Mouse (Mus musculus): Measurements from ENCODE around the gene Syngap1. TPM values are rescaled to one million over a fixed set of nuclear protein-coding genes. Genes with fewer than 3 reads are reported as not detected.

Syngap1 gene
- total and polyA plus RNA-seq, 3 experiments, result 2.7 to 24.6 TPM; not detected in 1

DNA sequence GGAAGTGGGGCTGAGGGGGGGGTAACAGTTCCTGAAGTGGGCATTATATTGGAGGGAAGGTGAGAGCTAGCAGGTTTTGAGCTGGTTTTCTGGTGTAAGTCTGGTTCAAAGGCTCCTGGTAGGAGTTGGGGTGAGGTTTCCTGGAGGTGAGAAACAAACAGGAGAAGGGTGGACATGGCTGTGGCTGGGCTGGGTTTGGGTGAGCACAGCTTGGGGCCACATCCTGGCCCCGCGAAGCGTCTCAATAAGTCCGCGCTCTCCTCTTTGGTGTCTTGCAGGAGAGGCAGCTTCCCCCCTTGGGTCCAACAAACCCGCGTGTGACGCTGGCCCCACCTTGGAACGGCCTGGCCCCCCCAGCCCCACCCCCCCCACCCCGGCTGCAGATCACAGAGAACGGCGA, 29.2 kb downstream of the Syngap1 start:
- no peak for DNase-seq (ENCODE audit: low read depth, low spot score)
- H3K27me3 ChIP-seq (ENCODE audit: control insufficient read depth in 1 of 2, insufficient read depth in 2 of 2, low read length in 2 of 2), result no peaks in the 10 kb centered on the region
- H3K27ac ChIP-seq (ENCODE audit: control insufficient read depth, low read depth, low read length), result no peak overlapping the region
- H3K79me2 ChIP-seq (ENCODE audit: control insufficient read depth, insufficient read depth, low read length, poor library complexity), result peaks cover 26% of the 10 kb centered on the region
- TF ChIP-seq GATA1 (IDR thresholded peaks at IDR 0.05; ENCODE audit: low read depth, low read length), result no peak
- no peak for TF ChIP-seq MAX (IDR thresholded peaks at IDR 0.05; ENCODE audit: low read length)
- no peak for TF ChIP-seq POLR2A (IDR thresholded peaks at IDR 0.05; ENCODE audit: control insufficient read depth in 1 of 2, insufficient read depth in 1 of 2, low read depth in 1 of 2, low read length in 2 of 2, poor library complexity in 1 of 2)
- no peak for TF ChIP-seq RCOR1 (IDR thresholded peaks at IDR 0.05; ENCODE audit: low read depth, low read length)
- TF ChIP-seq UBTF (IDR thresholded peaks at IDR 0.05; ENCODE audit: borderline replicate concordance, insufficient read depth, low read depth, low read length), result no peak
- TF ChIP-seq MYC (IDR thresholded peaks at IDR 0.05; ENCODE audit: low read depth, low read length), result no peak
- H3K9me3 ChIP-seq (replicated peaks; ENCODE audit: insufficient read depth, low read length), result no peaks in the 10 kb centered on the region
- no peak overlapping the region for H3K4me3 ChIP-seq (ENCODE audit: control insufficient read depth in 1 of 2, insufficient read depth in 1 of 2, low read depth in 2 of 2, low read length in 2 of 2)
- H3K4me1 ChIP-seq (ENCODE audit: control insufficient read depth in 1 of 2, insufficient read depth in 2 of 2, low read length in 2 of 2), result peaks cover 0 to 16% of the 10 kb centered on the region in 2 experiments; a peak in 3 of 4 replicates
- no peak overlapping the region for H3K9ac ChIP-seq (ENCODE audit: control insufficient read depth, low read depth, low read length, poor library complexity, severe bottlenecking)
- peaks cover 0 to 19% of the 10 kb centered on the region in 2 experiments; a peak in 2 of 4 replicates for H3K36me3 ChIP-seq (ENCODE audit: control insufficient read depth in 1 of 2, insufficient read depth in 2 of 2, low read length in 2 of 2)

DNA sequence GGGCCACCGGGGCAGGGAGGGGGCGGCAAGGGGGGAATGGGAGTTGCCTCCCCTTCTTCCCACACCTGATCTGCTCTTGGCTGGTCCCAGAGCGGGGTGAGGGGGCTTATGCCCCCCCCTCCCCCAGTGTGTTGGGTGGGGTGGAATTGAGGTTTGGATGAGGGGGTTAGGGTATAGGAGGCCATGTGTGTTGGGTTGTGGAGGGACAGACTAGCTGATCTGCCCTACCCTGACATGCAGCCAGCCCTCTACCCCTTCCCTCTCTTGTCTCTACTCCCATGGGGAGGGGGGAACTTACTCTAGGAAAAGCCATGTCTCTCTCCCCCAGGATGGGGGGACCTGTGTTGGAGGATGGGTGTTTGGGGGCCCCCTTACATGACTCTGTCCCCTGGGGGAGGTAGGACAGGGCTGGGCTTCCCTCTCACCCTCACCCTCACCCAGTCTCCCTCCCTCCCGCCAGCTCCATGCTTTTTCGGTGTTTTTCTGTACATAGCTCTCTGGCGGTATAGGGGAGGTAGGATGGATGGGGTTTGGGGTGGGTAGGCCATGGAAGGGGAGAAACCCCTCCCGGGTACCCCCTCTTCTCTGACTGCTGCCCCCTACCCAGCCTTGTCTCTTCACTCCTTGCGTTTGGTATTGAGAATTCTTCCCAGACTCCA, 30.3 kb downstream of the Syngap1 start:
- Histone ChIP-seq H3K4me3 (ENCODE audit: control insufficient read depth in 1 of 2, insufficient read depth in 1 of 2, low read depth in 2 of 2, low read length in 2 of 2) (no peak overlapping the region), H3K36me3 (ENCODE audit: control insufficient read depth in 1 of 2, insufficient read depth in 2 of 2, low read length in 2 of 2) (peaks cover 1 to 26% of the 10 kb centered on the region in 2 experiments; a peak in 2 of 4 replicates)

DNA sequence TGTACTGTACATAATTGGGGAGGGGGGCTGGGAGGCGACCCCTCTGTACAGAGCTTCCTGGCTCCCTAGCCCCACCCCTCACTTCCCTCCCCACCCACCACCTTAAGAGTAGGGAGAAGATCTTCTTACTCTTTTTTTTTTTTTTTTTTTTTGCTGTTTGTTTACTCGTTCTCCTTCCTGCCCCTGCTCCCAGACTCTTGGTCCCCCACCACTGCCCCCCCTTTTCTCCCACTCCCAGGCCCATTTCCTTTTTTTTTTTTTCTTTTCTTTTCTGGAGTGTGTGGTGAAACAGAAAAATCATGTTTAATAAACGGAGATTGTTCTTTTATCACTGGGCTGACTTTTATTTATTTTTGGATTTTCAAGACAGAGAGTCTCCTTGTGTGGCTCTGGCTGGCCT, 31.1 kb downstream of the Syngap1 start:
- Histone ChIP-seq H3K4me1 (ENCODE audit: control insufficient read depth in 1 of 2, insufficient read depth in 2 of 2, low read length in 2 of 2) (peaks cover 0 to 22% of the 10 kb centered on the region in 2 experiments; a peak in 3 of 4 replicates), H3K4me3 (ENCODE audit: control insufficient read depth in 1 of 2, insufficient read depth in 1 of 2, low read depth in 2 of 2, low read length in 2 of 2) (peak overlapping the region; percentile 73 to 87), H3K9ac (ENCODE audit: control insufficient read depth, low read depth, low read length, poor library complexity, severe bottlenecking) (peak overlapping the region; percentile 86), H3K79me2 (ENCODE audit: control insufficient read depth, insufficient read depth, low read length, poor library complexity) (peaks cover 37% of the 10 kb centered on the region), H3K27ac (ENCODE audit: control insufficient read depth, low read depth, low read length) (peak overlapping the region; percentile 62), H3K9me3 (replicated peaks; ENCODE audit: insufficient read depth, low read length) (no peaks in the 10 kb centered on the region), H3K27me3 (ENCODE audit: control insufficient read depth in 1 of 2, insufficient read depth in 2 of 2, low read length in 2 of 2) (no peaks in the 10 kb centered on the region), H3K36me3 (ENCODE audit: control insufficient read depth in 1 of 2, insufficient read depth in 2 of 2, low read length in 2 of 2) (peaks cover 3 to 26% of the 10 kb centered on the region in 2 experiments; a peak in 3 of 4 replicates)
- DNase-seq (ENCODE audit: low read depth, low spot score), result no peak
- peak; percentile 89 for TF ChIP-seq ZNF384 (IDR thresholded peaks at IDR 0.05; ENCODE audit: low read depth, low read length)
- no peak for TF ChIP-seq RCOR1 (IDR thresholded peaks at IDR 0.05; ENCODE audit: low read depth, low read length)
- TF ChIP-seq CHD1 (IDR thresholded peaks at IDR 0.05; ENCODE audit: low read depth, low read length), result peak; percentile 71; the same call in 1 of the 2 replicates
- TF ChIP-seq POLR2A (IDR thresholded peaks at IDR 0.05; ENCODE audit: control insufficient read depth in 1 of 2, insufficient read depth in 1 of 2, low read depth in 1 of 2, low read length in 2 of 2, poor library complexity in 1 of 2), result no peak
- TF ChIP-seq ZKSCAN1 (IDR thresholded peaks at IDR 0.05; ENCODE audit: low read depth, low read length), result 0 out of 2 replicates have a peak, but pooled peaks have one; percentile 4

More for the DNA sequence above, 30.3 kb downstream of the Syngap1 start:
- H3K4me1 ChIP-seq (ENCODE audit: control insufficient read depth in 1 of 2, insufficient read depth in 2 of 2, low read length in 2 of 2), result peaks cover 0 to 22% of the 10 kb centered on the region in 2 experiments; a peak in 3 of 4 replicates
- H3K27ac ChIP-seq (ENCODE audit: control insufficient read depth, low read depth, low read length), result no peak overlapping the region
- H3K27me3 ChIP-seq (ENCODE audit: control insufficient read depth in 1 of 2, insufficient read depth in 2 of 2, low read length in 2 of 2), result no peaks in the 10 kb centered on the region
- H3K9me3 ChIP-seq (replicated peaks; ENCODE audit: insufficient read depth, low read length), result no peaks in the 10 kb centered on the region
- H3K9ac ChIP-seq (ENCODE audit: control insufficient read depth, low read depth, low read length, poor library complexity, severe bottlenecking), result no peak overlapping the region
- DNase-seq (ENCODE audit: low read depth, low spot score), result no peak
- TF ChIP-seq MYB (IDR thresholded peaks at IDR 0.05; ENCODE audit: low read depth, low read length) (no peak), BHLHE40 (IDR thresholded peaks at IDR 0.05; ENCODE audit: borderline replicate concordance, low read depth, low read length) (no peak), NRF1 (IDR thresholded peaks at IDR 0.05; ENCODE audit: insufficient read depth, low read depth, low read length, poor library complexity, severe bottlenecking) (no peak), SIN3A (IDR thresholded peaks at IDR 0.05; ENCODE audit: low read length) (no peak), MEF2A (IDR thresholded peaks at IDR 0.05; ENCODE audit: extremely low read depth, insufficient replicate concordance, low read depth, low read length, poor library complexity, severe bottlenecking) (no peak), HCFC1 (IDR thresholded peaks at IDR 0.05; ENCODE audit: low read depth, low read length) (no peak), UBTF (IDR thresholded peaks at IDR 0.05; ENCODE audit: borderline replicate concordance, insufficient read depth, low read depth, low read length) (no peak), GABPA (IDR thresholded peaks at IDR 0.05; ENCODE audit: low read depth, low read length) (no peak), ZMIZ1 (IDR thresholded peaks at IDR 0.05; ENCODE audit: low read depth, low read length) (no peak), TBP (IDR thresholded peaks at IDR 0.05; ENCODE audit: low read depth, low read length) (no peak), E2F4 (IDR thresholded peaks at IDR 0.05; ENCODE audit: borderline replicate concordance, low read depth, low read length) (no peak), MXI1 (IDR thresholded peaks at IDR 0.05; ENCODE audit: low read depth, low read length) (no peak)
- peaks cover 34% of the 10 kb centered on the region for H3K79me2 ChIP-seq (ENCODE audit: control insufficient read depth, insufficient read depth, low read length, poor library complexity)

Data from MEL (cell line).